Mouse (Mus musculus) intestine, postnatal 0 days (tissue): ENCODE measurements around the gene Tep1. TPM values are rescaled to one million over a fixed set of nuclear protein-coding genes. Genes with fewer than 3 reads are reported as not detected.
A peak's percentile ranks its signal among the peaks of the same experiment; 100 is the strongest.

Experiments used
- ATAC-seq: fragments of 200-750 bp; cut with Nextera tagmentation; 2 replicates; pipeline ENCODE4 v1.8.0; 2017; ENCODE audit warnings: mild to moderate bottlenecking, moderate TSS enrichment, moderate library complexity
- H3K27ac ChIP-seq: fragments of 300-500 bp; sonication (generic); 2 replicates; pipeline ENCODE4 v1.5.1; 2014; ENCODE audit warnings: mild to moderate bottlenecking, low read depth, low read length, moderate library complexity
- H3K27me3 ChIP-seq: fragments of 300-500 bp; sonication (generic); replicated peaks from 2 replicates; pipeline ENCODE4 v1.6.1; 2014; ENCODE audit warnings: low read length, mixed read lengths; ENCODE audit not compliant: control insufficient read depth, insufficient read depth
- H3K36me3 ChIP-seq: fragments of 300-500 bp; sonication (generic); 2 replicates; pipeline ENCODE4 v1.6.1; 2014; ENCODE audit warnings: mild to moderate bottlenecking, moderate library complexity; ENCODE audit not compliant: control insufficient read depth, insufficient read depth
- H3K4me1 ChIP-seq: fragments of 300-500 bp; sonication (generic); replicated peaks from 2 replicates; pipeline ENCODE4 v1.6.1; 2014; ENCODE audit warnings: antibody characterized with exemption, low read length, mixed read lengths; ENCODE audit not compliant: control insufficient read depth, insufficient read depth
- H3K4me2 ChIP-seq: fragments of 300-500 bp; sonication (generic); replicated peaks from 2 replicates; pipeline ENCODE4 v1.6.1; 2014; ENCODE audit warnings: low read depth, mild to moderate bottlenecking, moderate library complexity
- H3K4me3 ChIP-seq: fragments of 300-500 bp; sonication (generic); 2 replicates; pipeline ENCODE4 v1.5.1; 2014; ENCODE audit warnings: low read depth, low read length
- H3K9ac ChIP-seq: fragments of 300-500 bp; sonication (generic); 2 replicates; pipeline ENCODE4 v1.6.1; 2014; ENCODE audit warnings: mild to moderate bottlenecking, low read depth, low read length
- H3K9me3 ChIP-seq: fragments of 300-500 bp; sonication (generic); 2 replicates; pipeline ENCODE4 v1.6.1; 2016; ENCODE audit warnings: mixed run types; ENCODE audit not compliant: control insufficient read depth
- CTCF ChIP-seq: sonication (generic); IDR thresholded peaks from 2 replicates; pipeline ENCODE4 v1.5.1; 2016; ENCODE audit warnings: low read depth, mild to moderate bottlenecking, control low read depth, antibody characterized with exemption, moderate library complexity
- WGBS: fragments of 180-500 bp; shearing (Covaris S2); extraction: QIAGEN DNeasy Blood & Tissue Kit; methylation state at CpG from one replicate; pipeline ENCODE4 v1.1.7; 2014; 5-methylcytosine and 5-hydroxymethylcytosine counted together
- polyA plus RNA-seq: library from polyadenylated mRNA; unstranded; fragments of >200 nt; fragmentation: Nextera tagmentation; extraction: Ambion mirVana; gene quantifications from 2 replicates; pipeline ENCODE4 v1.2.1, GENCODE M21; 2015

Tep1 gene
- polyA plus RNA-seq, 1 experiment from 2014 or later = 23.7 TPM

GRCm38 (mm10) chr14:50798512-50798911, 71.8 kb downstream of the Tep1 start:
- peak; percentile 61 for TF ChIP-seq CTCF
- H3K9me3 ChIP-seq = no peaks in the 10 kb centered on the region
- no peaks in the 10 kb centered on the region for H3K36me3 ChIP-seq
- no peak for ATAC-seq
- H3K27ac ChIP-seq = no peak overlapping the region
- H3K4me1 ChIP-seq = no peaks in the 10 kb centered on the region
- no peak overlapping the region for H3K9ac ChIP-seq
- WGBS = 39% methylated on average over 2 of the region's 2 CpGs
- H3K4me2 ChIP-seq = no peak overlapping the region
- H3K27me3 ChIP-seq = no peaks in the 10 kb centered on the region
- no peak overlapping the region for H3K4me3 ChIP-seq

GRCm38 (mm10) chr14:50796464-50796863, 73.9 kb downstream of the Tep1 start:
- Histone ChIP-seq H3K9me3 (no peaks in the 10 kb centered on the region), H3K4me3 (no peak overlapping the region), H3K4me2 (no peak overlapping the region), H3K27ac (no peak overlapping the region), H3K36me3 (no peaks in the 10 kb centered on the region), H3K27me3 (no peaks in the 10 kb centered on the region), H3K9ac (no peak overlapping the region), H3K4me1 (no peaks in the 10 kb centered on the region)
- TF ChIP-seq CTCF = no peak
- no peak for ATAC-seq
- 86% methylated on average over 1 of the region's 1 CpGs for WGBS

GRCm38 (mm10) chr14:50795965-50796364, 74.4 kb downstream of the Tep1 start:
- Histone ChIP-seq H3K9ac (no peak overlapping the region), H3K4me1 (no peaks in the 10 kb centered on the region), H3K9me3 (no peaks in the 10 kb centered on the region), H3K4me2 (no peak overlapping the region), H3K27me3 (no peaks in the 10 kb centered on the region), H3K27ac (no peak overlapping the region), H3K4me3 (no peak overlapping the region), H3K36me3 (no peaks in the 10 kb centered on the region)
- ATAC-seq = no peak
- TF ChIP-seq CTCF = no peak
- 86% methylated on average over 4 of the region's 4 CpGs for WGBS

GRCm38 (mm10) chr14:50795261-50795935, 75.0 kb downstream of the Tep1 start:
- Histone ChIP-seq H3K27me3 (no peaks in the 10 kb centered on the region), H3K9me3 (no peaks in the 10 kb centered on the region), H3K4me1 (no peaks in the 10 kb centered on the region), H3K9ac (no peak overlapping the region), H3K4me3 (no peak overlapping the region), H3K4me2 (no peak overlapping the region), H3K27ac (no peak overlapping the region), H3K36me3 (no peaks in the 10 kb centered on the region)
- WGBS = 91% methylated on average over 24 of the region's 24 CpGs
- ATAC-seq = no peak
- no peak for TF ChIP-seq CTCF

GRCm38 (mm10) chr14:50788157-50788556, 82.2 kb downstream of the Tep1 start:
- no peak for ATAC-seq
- H3K36me3 ChIP-seq = no peaks in the 10 kb centered on the region
- no peak overlapping the region for H3K9ac ChIP-seq
- peak; percentile 68 for TF ChIP-seq CTCF
- no peak overlapping the region for H3K4me2 ChIP-seq
- 9% methylated on average over 2 of the region's 2 CpGs for WGBS
- no peak overlapping the region for H3K4me3 ChIP-seq
- H3K4me1 ChIP-seq = no peaks in the 10 kb centered on the region
- no peak overlapping the region for H3K27ac ChIP-seq
- no peaks in the 10 kb centered on the region for H3K27me3 ChIP-seq
- no peaks in the 10 kb centered on the region for H3K9me3 ChIP-seq

- peak; percentile 97 for TF ChIP-seq CTCF
- ATAC-seq = peak; percentile 91
- H3K27me3 ChIP-seq = no peaks in the 10 kb centered on the region
- peaks cover 7% of the 10 kb centered on the region for H3K36me3 ChIP-seq
- under 1% methylated on average over 21 of the region's 21 CpGs for WGBS
- peak within 1 kb of the TSS; percentile 23 for H3K9ac ChIP-seq
- H3K4me1 ChIP-seq = no peaks in the 10 kb centered on the region
- peak within 1 kb of the TSS; percentile 47 for H3K27ac ChIP-seq
- H3K9me3 ChIP-seq = no peaks in the 10 kb centered on the region
- H3K4me3 ChIP-seq = peak within 1 kb of the TSS; percentile 72
- peak within 1 kb of the TSS; percentile 60 for H3K4me2 ChIP-seq
Measured at GRCm38 (mm10) chr14:50785251-50785637, 85.1 kb downstream of the Tep1 start, which contains the start of gene Ttc5. Ttc5 (minus strand) TSS chr14:50785519.
